Mouse (Mus musculus) C2C12 (cell line): ENCODE data around the gene Rftn2.

Experiments used
- CTCF ChIP-seq: IDR thresholded peaks from one replicate; pipeline ENCODE4 v1.5.1; 2011; ENCODE audit not compliant: control insufficient read depth, insufficient read depth, insufficient read length
- FOSL1 ChIP-seq: IDR thresholded peaks from one replicate; pipeline ENCODE4 v1.8.0; 2011; ENCODE audit warnings: mild to moderate bottlenecking, low read length; ENCODE audit not compliant: poor library complexity, insufficient read depth, severe bottlenecking
- MYOD1 ChIP-seq: IDR thresholded peaks from one replicate; pipeline ENCODE4 v1.6.1; 2011; ENCODE audit warnings: low read depth; ENCODE audit not compliant: control insufficient read depth, insufficient read length
- MYOG ChIP-seq: IDR thresholded peaks from one replicate; pipeline ENCODE4 v1.6.1; 2011; ENCODE audit not compliant: control insufficient read depth, insufficient read length; ENCODE audit errors: extremely low read depth
- USF1 ChIP-seq: IDR thresholded peaks from one replicate; pipeline ENCODE4 v1.6.1; 2011; ENCODE audit warnings: low read depth, mild to moderate bottlenecking, control low read depth, moderate library complexity

DNA sequence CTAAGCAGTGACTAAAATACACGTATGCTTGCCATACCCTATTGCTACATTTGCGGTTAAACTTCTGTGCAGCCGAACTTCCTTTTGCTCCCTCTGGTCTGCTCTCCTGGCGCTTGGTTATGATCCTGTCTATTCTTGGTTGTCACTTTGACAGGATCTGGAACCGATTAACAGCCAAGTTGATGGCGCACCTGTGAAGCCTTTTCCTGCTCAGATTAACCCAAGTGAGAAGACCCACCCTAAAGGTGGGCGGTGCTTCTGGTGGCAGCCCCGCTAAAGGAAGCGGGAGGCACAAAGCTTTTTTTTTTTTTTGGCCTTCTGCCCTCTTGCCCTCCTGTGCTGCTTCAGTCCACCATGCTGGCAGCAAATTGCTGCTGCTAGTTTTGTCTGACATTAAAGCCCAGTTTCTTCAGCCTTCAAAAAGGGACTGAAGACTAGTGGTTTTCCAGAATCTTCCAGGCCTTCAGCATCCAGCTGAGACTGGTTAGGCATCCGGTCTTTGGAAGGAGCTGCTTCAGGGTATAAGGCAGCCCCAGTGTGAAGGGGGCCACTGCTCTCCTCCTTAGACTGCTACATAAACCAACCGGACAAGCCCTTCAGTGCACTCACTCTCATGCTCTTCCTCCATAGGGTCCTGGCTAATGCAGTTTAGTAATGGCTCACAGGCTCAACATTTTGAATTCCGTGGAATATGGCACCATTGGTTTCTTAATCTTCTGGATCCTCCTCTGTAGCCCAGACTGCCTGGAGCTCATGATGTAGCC lies 16.2 kb downstream of the Rftn2 start:
- TF ChIP-seq CTCF (no peak), USF1 (no peak), FOSL1 (no peak), MYOD1 (no peak), MYOG (no peak)
